Mouse (Mus musculus): ENCODE results near the gene Aim2. TPM values are rescaled to one million over a fixed set of nuclear protein-coding genes. Genes with fewer than 3 reads are reported as not detected.
"Not testable (repeated sequence)": the region's sequence is repeated elsewhere in the genome, so short reads cannot be mapped to it uniquely, and the experiment has no call there.

The Aim2 gene
- polyA plus RNA-seq, 1 experiment from 2014 or later: 3.6 TPM

GRCm38 (mm10) chr1:173450621-173451020, 99.9 kb downstream of the Aim2 start:
- ATAC-seq (ENCODE audit: low read depth): no peak
- H3K4me2 ChIP-seq (ENCODE audit: low read depth, low read length): no peak overlapping the region
- no peak overlapping the region for H3K9ac ChIP-seq (ENCODE audit: low read depth, low read length)
- H3K36me3 ChIP-seq (ENCODE audit: control insufficient read depth, insufficient read depth): no peaks in the 10 kb centered on the region
- no peak overlapping the region for H3K4me3 ChIP-seq (ENCODE audit: low read depth, low read length)
- no peaks in the 10 kb centered on the region for H3K4me1 ChIP-seq (ENCODE audit: control insufficient read depth, low read depth, low read length)
- H3K27ac ChIP-seq (ENCODE audit: low read length): no peak overlapping the region
- no peaks in the 10 kb centered on the region for H3K27me3 ChIP-seq (ENCODE audit: control insufficient read depth, insufficient read depth, low read depth, low read length)
- WGBS (ENCODE audit: insufficient replicate concordance): 67% methylated on average over 4 of the region's 4 CpGs
- no peaks in the 10 kb centered on the region for H3K9me3 ChIP-seq (replicated peaks; ENCODE audit: control insufficient read depth, low read length)

GRCm38 (mm10) chr1:173451665-173452064, 101.0 kb downstream of the Aim2 start:
- no peaks in the 10 kb centered on the region for H3K27me3 ChIP-seq (ENCODE audit: control insufficient read depth, insufficient read depth, low read depth, low read length)
- H3K36me3 ChIP-seq (ENCODE audit: control insufficient read depth, insufficient read depth): no peaks in the 10 kb centered on the region
- H3K9me3 ChIP-seq (replicated peaks; ENCODE audit: control insufficient read depth, low read length): no peaks in the 10 kb centered on the region
- peak; percentile 39 for ATAC-seq (ENCODE audit: low read depth)
- no peak overlapping the region for H3K4me2 ChIP-seq (ENCODE audit: low read depth, low read length)
- H3K9ac ChIP-seq (ENCODE audit: low read depth, low read length): no peak overlapping the region
- no peak overlapping the region for H3K27ac ChIP-seq (ENCODE audit: low read length)
- WGBS (ENCODE audit: insufficient replicate concordance): 63% methylated on average over 5 of the region's 5 CpGs
- no peak overlapping the region for H3K4me3 ChIP-seq (ENCODE audit: low read depth, low read length)
- no peaks in the 10 kb centered on the region for H3K4me1 ChIP-seq (ENCODE audit: control insufficient read depth, low read depth, low read length)

- no peak overlapping the region for H3K4me2 ChIP-seq (ENCODE audit: low read depth, low read length)
- H3K4me3 ChIP-seq (ENCODE audit: low read depth, low read length): no peak overlapping the region
- no peaks in the 10 kb centered on the region for H3K4me1 ChIP-seq (ENCODE audit: control insufficient read depth, low read depth, low read length)
- no peaks in the 10 kb centered on the region for H3K9me3 ChIP-seq (replicated peaks; ENCODE audit: control insufficient read depth, low read length)
- ATAC-seq (ENCODE audit: low read depth): no peak
- whole genome bisulfite sequencing (ENCODE audit: insufficient replicate concordance): 42% methylated on average over 7 of the region's 7 CpGs
- H3K9ac ChIP-seq (ENCODE audit: low read depth, low read length): no peak overlapping the region
- H3K27ac ChIP-seq (ENCODE audit: low read length): no peak overlapping the region
- no peaks in the 10 kb centered on the region for H3K36me3 ChIP-seq (ENCODE audit: control insufficient read depth, insufficient read depth)
- H3K27me3 ChIP-seq (ENCODE audit: control insufficient read depth, insufficient read depth, low read depth, low read length): no peaks in the 10 kb centered on the region
Observed at GRCm38 (mm10) chr1:173456139-173456754, 105.6 kb downstream of the Aim2 start.

GRCm38 (mm10) chr1:173456761-173457160, 106.1 kb downstream of the Aim2 start:
- ATAC-seq (ENCODE audit: low read depth): no peak
- no peaks in the 10 kb centered on the region for H3K9me3 ChIP-seq (replicated peaks; ENCODE audit: control insufficient read depth, low read length)
- no peaks in the 10 kb centered on the region for H3K36me3 ChIP-seq (ENCODE audit: control insufficient read depth, insufficient read depth)
- 71% methylated on average over 5 of the region's 5 CpGs for WGBS (ENCODE audit: insufficient replicate concordance)
- H3K27ac ChIP-seq (ENCODE audit: low read length): no peak overlapping the region
- no peaks in the 10 kb centered on the region for H3K4me1 ChIP-seq (ENCODE audit: control insufficient read depth, low read depth, low read length)
- no peak overlapping the region for H3K4me3 ChIP-seq (ENCODE audit: low read depth, low read length)
- no peaks in the 10 kb centered on the region for H3K27me3 ChIP-seq (ENCODE audit: control insufficient read depth, insufficient read depth, low read depth, low read length)
- H3K9ac ChIP-seq (ENCODE audit: low read depth, low read length): no peak overlapping the region
- no peak overlapping the region for H3K4me2 ChIP-seq (ENCODE audit: low read depth, low read length)

- H3K36me3 ChIP-seq (ENCODE audit: control insufficient read depth, insufficient read depth); H3K9me3 ChIP-seq (replicated peaks; ENCODE audit: control insufficient read depth, low read length); H3K27me3 ChIP-seq (ENCODE audit: control insufficient read depth, insufficient read depth, low read depth, low read length); ATAC-seq (ENCODE audit: low read depth); H3K4me2 ChIP-seq (ENCODE audit: low read depth, low read length); H3K4me3 ChIP-seq (ENCODE audit: low read depth, low read length); H3K27ac ChIP-seq (ENCODE audit: low read length); H3K4me1 ChIP-seq (ENCODE audit: control insufficient read depth, low read depth, low read length); H3K9ac ChIP-seq (ENCODE audit: low read depth, low read length): not testable (repeated sequence)
- WGBS (ENCODE audit: insufficient replicate concordance): 68% methylated on average over 5 of the region's 5 CpGs
Observed at GRCm38 (mm10) chr1:173480399-173481181, 129.9 kb downstream of the Aim2 start.

- ATAC-seq (ENCODE audit: low read depth); H3K27ac ChIP-seq (ENCODE audit: low read length); H3K4me2 ChIP-seq (ENCODE audit: low read depth, low read length); H3K36me3 ChIP-seq (ENCODE audit: control insufficient read depth, insufficient read depth); H3K9me3 ChIP-seq (replicated peaks; ENCODE audit: control insufficient read depth, low read length); H3K4me1 ChIP-seq (ENCODE audit: control insufficient read depth, low read depth, low read length); H3K9ac ChIP-seq (ENCODE audit: low read depth, low read length); H3K4me3 ChIP-seq (ENCODE audit: low read depth, low read length); H3K27me3 ChIP-seq (ENCODE audit: control insufficient read depth, insufficient read depth, low read depth, low read length): not testable (repeated sequence)
- 60% methylated on average over 3 of the region's 3 CpGs for WGBS (ENCODE audit: insufficient replicate concordance)
Observed at GRCm38 (mm10) chr1:173481182-173481574, 130.5 kb downstream of the Aim2 start.

GRCm38 (mm10) chr1:173490812-173491480, 140.3 kb downstream of the Aim2 start, which contains the start of gene Ifi206:
TSS of gene Ifi206 (minus strand) at chr1:173491041.
- not testable (repeated sequence) for H3K27ac ChIP-seq (ENCODE audit: low read length); ATAC-seq (ENCODE audit: low read depth); H3K36me3 ChIP-seq (ENCODE audit: control insufficient read depth, insufficient read depth); H3K9ac ChIP-seq (ENCODE audit: low read depth, low read length); H3K4me3 ChIP-seq (ENCODE audit: low read depth, low read length); H3K4me2 ChIP-seq (ENCODE audit: low read depth, low read length); H3K9me3 ChIP-seq (replicated peaks; ENCODE audit: control insufficient read depth, low read length); H3K4me1 ChIP-seq (ENCODE audit: control insufficient read depth, low read depth, low read length); H3K27me3 ChIP-seq (ENCODE audit: control insufficient read depth, insufficient read depth, low read depth, low read length)
- 33% methylated on average over 3 of the region's 3 CpGs for WGBS (ENCODE audit: insufficient replicate concordance)

- H3K9ac ChIP-seq (ENCODE audit: low read depth, low read length); H3K36me3 ChIP-seq (ENCODE audit: control insufficient read depth, insufficient read depth); ATAC-seq (ENCODE audit: low read depth); H3K27me3 ChIP-seq (ENCODE audit: control insufficient read depth, insufficient read depth, low read depth, low read length); H3K27ac ChIP-seq (ENCODE audit: low read length); H3K4me1 ChIP-seq (ENCODE audit: control insufficient read depth, low read depth, low read length); H3K4me2 ChIP-seq (ENCODE audit: low read depth, low read length); H3K4me3 ChIP-seq (ENCODE audit: low read depth, low read length); H3K9me3 ChIP-seq (replicated peaks; ENCODE audit: control insufficient read depth, low read length): not testable (repeated sequence)
Observed at GRCm38 (mm10) chr1:173491483-173491882, 140.8 kb downstream of the Aim2 start.

GRCm38 (mm10) chr1:173510595-173510994, 159.9 kb downstream of the Aim2 start:
- not testable (repeated sequence) for H3K4me2 ChIP-seq (ENCODE audit: low read depth, low read length); ATAC-seq (ENCODE audit: low read depth); H3K4me1 ChIP-seq (ENCODE audit: control insufficient read depth, low read depth, low read length); H3K27ac ChIP-seq (ENCODE audit: low read length); H3K9ac ChIP-seq (ENCODE audit: low read depth, low read length); H3K36me3 ChIP-seq (ENCODE audit: control insufficient read depth, insufficient read depth); H3K27me3 ChIP-seq (ENCODE audit: control insufficient read depth, insufficient read depth, low read depth, low read length); H3K9me3 ChIP-seq (replicated peaks; ENCODE audit: control insufficient read depth, low read length); H3K4me3 ChIP-seq (ENCODE audit: low read depth, low read length)
- WGBS (ENCODE audit: insufficient replicate concordance): 72% methylated on average over 2 of the region's 2 CpGs

Data from liver, embryonic 16.5 days (tissue).